Mouse (Mus musculus): ENCODE data around the gene Auh.

DNA sequence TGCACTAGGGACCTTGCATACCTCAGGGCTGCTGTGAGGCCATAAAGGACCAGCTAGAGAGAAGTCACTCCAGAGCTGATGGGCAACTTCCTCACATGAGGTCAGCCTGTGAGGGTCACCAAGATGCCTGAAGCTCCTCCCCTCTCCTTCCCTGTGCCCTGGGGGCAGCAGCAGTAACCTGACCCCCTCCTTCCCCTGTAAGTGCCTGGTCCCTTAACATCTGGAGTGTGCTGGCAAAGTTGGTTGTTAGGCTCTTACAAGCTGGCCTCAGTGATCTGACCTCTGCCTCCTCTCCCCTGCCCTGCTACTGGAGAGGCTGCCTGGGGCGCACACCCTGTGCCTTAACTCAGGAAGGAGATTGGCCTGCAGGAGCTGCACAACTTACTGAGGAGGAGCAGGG, 75.9 kb downstream of the Auh start:
- TF ChIP-seq CTCF (conservative IDR thresholded peaks at IDR 0.05; ENCODE audit: insufficient read depth, insufficient read length, low read depth, low read length): no peak
- TF ChIP-seq POLR2A (IDR thresholded peaks at IDR 0.05; ENCODE audit: low read depth, low read length): no peak
